Mouse (Mus musculus) forebrain, embryonic 16.5 days (tissue): ENCODE results near the gene Fryl. TPM values are rescaled to one million over a fixed set of nuclear protein-coding genes. Genes with fewer than 3 reads are reported as not detected.

Source experiments
- ATAC-seq: fragments of 200-750 bp; cut with Nextera tagmentation; 2 replicates; pipeline ENCODE4 v1.8.0; 2017; ENCODE audit warnings: mild to moderate bottlenecking, moderate library complexity
- H3K27ac ChIP-seq: fragments of 300-500 bp; sonication (generic); 2 replicates; pipeline ENCODE4 v1.5.1; 2014; ENCODE audit warnings: low read length, control low read depth
- H3K27me3 ChIP-seq: fragments of 300-500 bp; sonication (generic); replicated peaks from 2 replicates; pipeline ENCODE4 v1.6.1; 2014; ENCODE audit warnings: low read length; ENCODE audit not compliant: control insufficient read depth, insufficient read depth
- H3K36me3 ChIP-seq: fragments of 300-500 bp; sonication (generic); 2 replicates; pipeline ENCODE4 v1.6.1; 2014; ENCODE audit not compliant: control insufficient read depth, insufficient read depth
- H3K4me1 ChIP-seq: fragments of 300-500 bp; sonication (generic); replicated peaks from 2 replicates; pipeline ENCODE4 v1.6.1; 2014; ENCODE audit warnings: low read length; ENCODE audit not compliant: control insufficient read depth, insufficient read depth
- H3K4me2 ChIP-seq: fragments of 300-500 bp; sonication (generic); 2 replicates; pipeline ENCODE4 v1.6.1; 2014; ENCODE audit warnings: mild to moderate bottlenecking, low read length, control low read depth
- H3K4me3 ChIP-seq: fragments of 300-500 bp; sonication (generic); replicated peaks from 2 replicates; pipeline ENCODE4 v1.5.1; 2014; ENCODE audit warnings: mild to moderate bottlenecking, low read length, control low read depth
- H3K9ac ChIP-seq: fragments of 300-500 bp; sonication (generic); replicated peaks from 2 replicates; pipeline ENCODE4 v1.6.1; 2014; ENCODE audit warnings: low read depth, low read length, control low read depth
- H3K9me3 ChIP-seq: fragments of 300-500 bp; sonication (generic); 2 replicates; pipeline ENCODE4 v1.6.1; 2016; ENCODE audit warnings: low read length; ENCODE audit not compliant: control insufficient read depth
- WGBS: fragments of 180-500 bp; shearing (Covaris S2); extraction: QIAGEN DNeasy Blood & Tissue Kit; methylation state at CpG from one replicate; pipeline ENCODE4 v1.1.7; 2014; 5-methylcytosine and 5-hydroxymethylcytosine counted together
- polyA plus RNA-seq: library from polyadenylated mRNA; unstranded; fragments of >200 nt; fragmentation: Nextera tagmentation; extraction: Ambion mirVana; gene quantifications from 2 replicates; pipeline ENCODE4 v1.2.1, GENCODE M21; 2015

Gene Fryl
- polyA plus RNA-seq, 1 experiment from 2014 or later = 50.7 TPM

GRCm38 (mm10) chr5:73152206-73152605 is 104.2 kb downstream of the Fryl start:
- Histone ChIP-seq H3K4me3 (no peak overlapping the region), H3K9ac (no peak overlapping the region), H3K9me3 (no peaks in the 10 kb centered on the region), H3K36me3 (no peaks in the 10 kb centered on the region), H3K27me3 (no peaks in the 10 kb centered on the region), H3K27ac (no peak overlapping the region), H3K4me2 (no peak overlapping the region), H3K4me1 (peaks cover 2% of the 10 kb centered on the region; the same call in 1 of the 2 replicates)
- no peak for ATAC-seq

DNA sequence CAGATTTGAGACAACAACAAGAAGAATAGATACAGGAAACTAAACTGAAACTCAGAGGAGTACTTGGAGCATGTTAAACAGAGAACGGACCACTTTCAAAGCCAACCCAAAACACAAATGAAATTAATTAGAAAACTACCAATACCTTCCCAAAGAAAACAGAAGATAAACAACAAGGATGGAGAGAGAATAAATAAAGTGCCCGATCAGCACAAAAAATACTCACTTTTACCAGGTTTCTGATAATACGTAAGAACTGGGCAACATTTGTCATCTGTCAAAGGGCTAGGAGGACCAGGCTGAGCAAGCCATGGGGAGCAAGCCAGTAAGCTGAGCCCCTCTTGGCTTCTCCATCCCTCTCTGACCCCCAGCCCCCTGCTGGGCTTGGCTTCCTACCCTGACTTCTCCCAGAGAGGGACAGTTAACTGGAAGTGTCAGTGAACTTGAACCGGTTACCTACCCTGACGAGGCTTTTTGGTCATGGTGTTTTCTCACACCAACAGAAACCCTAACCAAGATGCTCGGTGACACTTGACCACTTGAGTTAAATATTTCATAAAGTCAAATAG is 105.5 kb downstream of the Fryl start:
- WGBS = 91% methylated on average over 6 of the region's 6 CpGs
- no peak overlapping the region for H3K9ac ChIP-seq
- H3K4me2 ChIP-seq = no peak overlapping the region
- H3K27ac ChIP-seq = no peak overlapping the region
- no peaks in the 10 kb centered on the region for H3K9me3 ChIP-seq
- no peak for ATAC-seq
- H3K4me1 ChIP-seq = peaks cover 2% of the 10 kb centered on the region; the same call in 1 of the 2 replicates
- H3K4me3 ChIP-seq = no peak overlapping the region
- H3K27me3 ChIP-seq = no peaks in the 10 kb centered on the region
- peaks cover 5% of the 10 kb centered on the region; the same call in 1 of the 2 replicates for H3K36me3 ChIP-seq

- Histone ChIP-seq H3K27ac (no peak overlapping the region), H3K27me3 (no peaks in the 10 kb centered on the region), H3K9ac (no peak overlapping the region), H3K4me1 (no peaks in the 10 kb centered on the region), H3K9me3 (no peaks in the 10 kb centered on the region), H3K36me3 (peaks cover 5% of the 10 kb centered on the region; the same call in 1 of the 2 replicates), H3K4me3 (no peak overlapping the region), H3K4me2 (no peak overlapping the region)
- ATAC-seq = no peak
- 92% methylated on average over 11 of the region's 11 CpGs for WGBS
Measured at GRCm38 (mm10) chr5:73144987-73145386, 111.4 kb downstream of the Fryl start.

DNA sequence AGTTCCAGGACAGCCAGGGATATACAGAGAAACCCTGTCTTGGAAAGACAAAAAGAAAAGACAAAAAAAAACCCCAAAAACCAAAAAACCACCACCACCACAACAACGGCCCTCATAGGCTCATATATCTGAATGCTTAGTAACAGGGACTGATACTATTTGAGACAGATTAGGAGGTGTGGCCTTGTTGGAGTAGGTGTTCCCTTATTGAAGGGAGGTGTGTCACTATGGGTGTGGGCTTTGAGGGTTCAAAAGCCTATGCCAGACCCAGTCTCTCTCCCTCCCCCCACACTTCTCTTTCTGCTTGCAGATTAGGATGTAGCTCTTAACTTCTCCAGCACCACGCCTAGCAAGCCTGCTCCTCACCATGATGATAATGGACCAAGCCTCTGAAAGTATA is 114.7 kb downstream of the Fryl start:
- 98% methylated on average over 2 of the region's 2 CpGs for WGBS
- Histone ChIP-seq H3K27ac (no peak overlapping the region), H3K4me3 (no peak overlapping the region), H3K27me3 (no peaks in the 10 kb centered on the region), H3K36me3 (0 out of 2 replicates have a peak, but pooled peaks cover 3% of the 10 kb centered on the region), H3K9me3 (no peaks in the 10 kb centered on the region), H3K4me1 (no peaks in the 10 kb centered on the region), H3K4me2 (no peak overlapping the region), H3K9ac (no peak overlapping the region)
- no peak for ATAC-seq

DNA sequence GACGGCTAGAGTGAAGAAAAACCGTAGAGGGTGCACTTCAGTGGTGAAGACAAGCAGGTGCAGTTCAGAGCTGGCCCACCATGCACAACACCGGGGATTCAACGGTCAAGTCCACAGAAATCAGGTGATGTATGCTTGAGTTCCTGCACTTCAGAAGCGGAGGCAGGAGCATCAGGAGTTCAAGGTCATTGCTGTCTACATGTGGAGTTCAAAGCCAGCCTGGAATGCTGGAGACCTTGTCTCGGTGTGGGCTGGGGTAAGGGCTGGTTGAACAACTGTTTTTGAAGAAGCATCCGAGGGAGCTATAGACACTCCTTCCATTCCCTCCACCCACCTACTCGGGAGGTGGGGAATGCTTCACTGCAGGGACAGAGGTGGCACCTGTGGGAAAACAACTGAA is 115.3 kb downstream of the Fryl start:
- WGBS = 96% methylated on average over 8 of the region's 8 CpGs
- no peak overlapping the region for H3K4me2 ChIP-seq
- H3K27ac ChIP-seq = no peak overlapping the region

GRCm38 (mm10) chr5:73137561-73137960 is 118.9 kb downstream of the Fryl start:
- H3K4me3 ChIP-seq = no peak overlapping the region
- no peak overlapping the region for H3K27ac ChIP-seq
- no peaks in the 10 kb centered on the region for H3K4me1 ChIP-seq
- H3K27me3 ChIP-seq = no peaks in the 10 kb centered on the region
- H3K36me3 ChIP-seq = no peaks in the 10 kb centered on the region
- H3K4me2 ChIP-seq = no peak overlapping the region
- H3K9me3 ChIP-seq = no peaks in the 10 kb centered on the region
- ATAC-seq = no peak
- no peak overlapping the region for H3K9ac ChIP-seq
- 87% methylated on average over 9 of the region's 9 CpGs for WGBS

More for the DNA sequence above, 115.3 kb downstream of the Fryl start:
- no peak overlapping the region for H3K4me3 ChIP-seq
- H3K27me3 ChIP-seq = no peaks in the 10 kb centered on the region
- no peak for ATAC-seq
- H3K36me3 ChIP-seq = no peaks in the 10 kb centered on the region
- no peaks in the 10 kb centered on the region for H3K4me1 ChIP-seq
- no peaks in the 10 kb centered on the region for H3K9me3 ChIP-seq
- H3K9ac ChIP-seq = no peak overlapping the region

DNA sequence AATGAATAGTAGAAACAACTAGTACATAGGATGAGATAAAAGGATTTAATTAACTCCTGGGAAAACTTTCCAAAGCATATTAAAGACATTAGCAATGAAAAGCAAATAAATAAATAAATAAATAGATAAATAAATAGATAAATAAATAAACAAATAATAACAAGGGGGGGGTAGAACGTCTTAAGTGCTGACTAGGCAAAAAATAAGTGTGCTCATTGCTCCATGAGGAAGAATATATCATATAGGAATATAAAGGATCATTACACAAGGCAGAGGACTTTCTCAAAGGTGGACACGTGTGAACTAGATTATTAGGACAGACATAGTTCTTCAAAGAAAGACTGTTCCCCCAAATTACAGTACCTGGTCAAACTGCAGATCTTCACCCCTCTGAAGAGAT is 120.5 kb downstream of the Fryl start:
- ATAC-seq = no peak
- H3K27ac ChIP-seq = no peak overlapping the region

GRCm38 (mm10) chr5:73135131-73135530 is 121.3 kb downstream of the Fryl start:
- H3K9ac ChIP-seq = no peak overlapping the region
- no peak overlapping the region for H3K4me2 ChIP-seq
- H3K4me1 ChIP-seq = no peaks in the 10 kb centered on the region
- no peaks in the 10 kb centered on the region for H3K36me3 ChIP-seq
- H3K27ac ChIP-seq = no peak overlapping the region
- no peaks in the 10 kb centered on the region for H3K27me3 ChIP-seq
- no peak overlapping the region for H3K4me3 ChIP-seq
- no peak for ATAC-seq
- no peaks in the 10 kb centered on the region for H3K9me3 ChIP-seq
- WGBS = 90% methylated on average over 11 of the region's 11 CpGs

More for the DNA sequence above, 120.5 kb downstream of the Fryl start:
- H3K36me3 ChIP-seq = no peaks in the 10 kb centered on the region
- H3K9me3 ChIP-seq = no peaks in the 10 kb centered on the region
- H3K4me2 ChIP-seq = no peak overlapping the region
- no peak overlapping the region for H3K4me3 ChIP-seq
- 79% methylated on average over 2 of the region's 2 CpGs for WGBS
- H3K27me3 ChIP-seq = no peaks in the 10 kb centered on the region
- no peaks in the 10 kb centered on the region for H3K4me1 ChIP-seq
- no peak overlapping the region for H3K9ac ChIP-seq

GRCm38 (mm10) chr5:73133833-73134185 is 122.6 kb downstream of the Fryl start:
- H3K4me2 ChIP-seq = no peak overlapping the region
- H3K27me3 ChIP-seq = no peaks in the 10 kb centered on the region
- H3K9ac ChIP-seq = no peak overlapping the region
- peaks cover 5% of the 10 kb centered on the region for H3K4me1 ChIP-seq
- H3K9me3 ChIP-seq = no peaks in the 10 kb centered on the region
- WGBS = 44% methylated on average over 5 of the region's 5 CpGs
- no peak overlapping the region for H3K27ac ChIP-seq
- H3K36me3 ChIP-seq = no peaks in the 10 kb centered on the region
- peak; percentile 58 for ATAC-seq
- H3K4me3 ChIP-seq = no peak overlapping the region
